Mouse (Mus musculus) intestine, postnatal 0 days (tissue): ENCODE data around the gene Srrd. TPM values are rescaled to one million over a fixed set of nuclear protein-coding genes. Genes with fewer than 3 reads are reported as not detected.

Experiments used
- ATAC-seq: fragments of 200-750 bp; cut with Nextera tagmentation; 2 replicates; pipeline ENCODE4 v1.8.0; 2017; ENCODE audit warnings: mild to moderate bottlenecking, moderate TSS enrichment, moderate library complexity
- H3K27ac ChIP-seq: fragments of 300-500 bp; sonication (generic); 2 replicates; pipeline ENCODE4 v1.5.1; 2014; ENCODE audit warnings: mild to moderate bottlenecking, low read depth, low read length, moderate library complexity
- H3K27me3 ChIP-seq: fragments of 300-500 bp; sonication (generic); replicated peaks from 2 replicates; pipeline ENCODE4 v1.6.1; 2014; ENCODE audit warnings: low read length, mixed read lengths; ENCODE audit not compliant: control insufficient read depth, insufficient read depth
- H3K36me3 ChIP-seq: fragments of 300-500 bp; sonication (generic); 2 replicates; pipeline ENCODE4 v1.6.1; 2014; ENCODE audit warnings: mild to moderate bottlenecking, moderate library complexity; ENCODE audit not compliant: control insufficient read depth, insufficient read depth
- H3K4me1 ChIP-seq: fragments of 300-500 bp; sonication (generic); replicated peaks from 2 replicates; pipeline ENCODE4 v1.6.1; 2014; ENCODE audit warnings: antibody characterized with exemption, low read length, mixed read lengths; ENCODE audit not compliant: control insufficient read depth, insufficient read depth
- H3K4me2 ChIP-seq: fragments of 300-500 bp; sonication (generic); replicated peaks from 2 replicates; pipeline ENCODE4 v1.6.1; 2014; ENCODE audit warnings: low read depth, mild to moderate bottlenecking, moderate library complexity
- H3K4me3 ChIP-seq: fragments of 300-500 bp; sonication (generic); 2 replicates; pipeline ENCODE4 v1.5.1; 2014; ENCODE audit warnings: low read depth, low read length
- H3K9ac ChIP-seq: fragments of 300-500 bp; sonication (generic); 2 replicates; pipeline ENCODE4 v1.6.1; 2014; ENCODE audit warnings: mild to moderate bottlenecking, low read depth, low read length
- H3K9me3 ChIP-seq: fragments of 300-500 bp; sonication (generic); 2 replicates; pipeline ENCODE4 v1.6.1; 2016; ENCODE audit warnings: mixed run types; ENCODE audit not compliant: control insufficient read depth
- CTCF ChIP-seq: sonication (generic); IDR thresholded peaks from 2 replicates; pipeline ENCODE4 v1.5.1; 2016; ENCODE audit warnings: low read depth, mild to moderate bottlenecking, control low read depth, antibody characterized with exemption, moderate library complexity
- WGBS: fragments of 180-500 bp; shearing (Covaris S2); extraction: QIAGEN DNeasy Blood & Tissue Kit; methylation state at CpG from one replicate; pipeline ENCODE4 v1.1.7; 2014; 5-methylcytosine and 5-hydroxymethylcytosine counted together
- polyA plus RNA-seq: library from polyadenylated mRNA; unstranded; fragments of >200 nt; fragmentation: Nextera tagmentation; extraction: Ambion mirVana; gene quantifications from 2 replicates; pipeline ENCODE4 v1.2.1, GENCODE M21; 2015

The Srrd gene
- polyA plus RNA-seq, 1 experiment from 2014 or later = 15.4 TPM

GRCm38 (mm10) chr5:112295564-112295963, 47.3 kb downstream of the Srrd start:
- Histone ChIP-seq H3K4me1 (peaks cover 6% of the 10 kb centered on the region), H3K9me3 (no peaks in the 10 kb centered on the region), H3K27me3 (no peaks in the 10 kb centered on the region), H3K9ac (no peak overlapping the region), H3K36me3 (no peaks in the 10 kb centered on the region), H3K4me2 (no peak overlapping the region), H3K27ac (no peak overlapping the region), H3K4me3 (no peak overlapping the region)
- 66% methylated on average over 8 of the region's 8 CpGs for WGBS
- ATAC-seq = no peak
- TF ChIP-seq CTCF = no peak

- no peak for TF ChIP-seq CTCF
- H3K9ac ChIP-seq = no peak overlapping the region
- ATAC-seq = no peak
- 55% methylated on average over 8 of the region's 8 CpGs for WGBS
- no peaks in the 10 kb centered on the region for H3K36me3 ChIP-seq
- H3K4me3 ChIP-seq = no peak overlapping the region
- H3K27ac ChIP-seq = no peak overlapping the region
- H3K4me1 ChIP-seq = peaks cover 6% of the 10 kb centered on the region
- no peaks in the 10 kb centered on the region for H3K9me3 ChIP-seq
- no peaks in the 10 kb centered on the region for H3K27me3 ChIP-seq
- no peak overlapping the region for H3K4me2 ChIP-seq
These were observed 47.7 kb downstream of the Srrd start for GRCm38 (mm10) chr5:112295162-112295561.

DNA sequence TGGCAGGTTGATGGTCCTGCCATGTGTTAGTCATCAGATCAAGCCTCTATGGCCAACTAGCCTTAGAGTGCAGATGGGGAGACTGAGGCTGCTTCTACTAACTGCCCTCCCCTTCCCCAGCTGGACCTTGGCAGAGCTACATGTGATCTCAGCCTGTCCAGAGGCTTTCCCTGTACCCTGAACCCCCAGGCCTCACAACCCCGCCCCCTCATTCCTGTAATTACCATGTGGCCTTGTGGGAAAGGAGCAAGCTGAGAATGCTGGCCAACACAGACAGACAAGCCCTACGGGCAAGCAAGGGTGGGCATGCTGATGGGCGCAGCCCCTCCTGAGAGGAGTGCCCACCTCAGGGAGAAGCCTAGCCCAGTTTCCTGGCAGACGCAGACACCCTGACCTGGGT, 48.1 kb downstream of the Srrd start:
- Histone ChIP-seq H3K4me2 (no peak overlapping the region), H3K9me3 (no peaks in the 10 kb centered on the region), H3K4me3 (no peak overlapping the region), H3K9ac (no peak overlapping the region), H3K36me3 (no peaks in the 10 kb centered on the region), H3K27ac (no peak overlapping the region), H3K27me3 (no peaks in the 10 kb centered on the region), H3K4me1 (peaks cover 6% of the 10 kb centered on the region)
- no peak for ATAC-seq
- 49% methylated on average over 4 of the region's 4 CpGs for WGBS
- TF ChIP-seq CTCF = no peak

DNA sequence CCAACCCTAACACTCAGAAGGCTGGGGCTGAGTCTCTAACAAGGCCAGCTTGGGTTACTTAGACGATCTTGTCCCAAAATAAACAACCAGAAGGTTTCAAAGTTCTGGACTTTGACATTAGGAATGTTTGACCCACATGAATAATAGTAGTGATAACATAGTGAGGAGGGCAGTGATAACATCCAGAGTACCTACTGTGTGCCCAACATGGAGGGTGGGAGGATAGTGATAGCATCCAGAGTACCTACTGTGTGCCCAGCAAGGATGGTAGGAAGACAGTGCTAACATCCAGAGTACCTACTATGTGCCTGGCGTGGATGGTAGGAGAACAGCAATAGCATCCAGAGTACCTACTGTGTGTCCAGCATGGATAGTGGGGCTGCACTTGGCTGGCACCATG, 49.0 kb downstream of the Srrd start:
- Histone ChIP-seq H3K9me3 (no peaks in the 10 kb centered on the region), H3K9ac (no peak overlapping the region), H3K27ac (no peak overlapping the region), H3K27me3 (no peaks in the 10 kb centered on the region), H3K4me3 (no peak overlapping the region), H3K4me2 (no peak overlapping the region), H3K36me3 (no peaks in the 10 kb centered on the region), H3K4me1 (peaks cover 6% of the 10 kb centered on the region)
- WGBS = 51% methylated on average over 2 of the region's 2 CpGs
- TF ChIP-seq CTCF = no peak
- ATAC-seq = no peak

DNA sequence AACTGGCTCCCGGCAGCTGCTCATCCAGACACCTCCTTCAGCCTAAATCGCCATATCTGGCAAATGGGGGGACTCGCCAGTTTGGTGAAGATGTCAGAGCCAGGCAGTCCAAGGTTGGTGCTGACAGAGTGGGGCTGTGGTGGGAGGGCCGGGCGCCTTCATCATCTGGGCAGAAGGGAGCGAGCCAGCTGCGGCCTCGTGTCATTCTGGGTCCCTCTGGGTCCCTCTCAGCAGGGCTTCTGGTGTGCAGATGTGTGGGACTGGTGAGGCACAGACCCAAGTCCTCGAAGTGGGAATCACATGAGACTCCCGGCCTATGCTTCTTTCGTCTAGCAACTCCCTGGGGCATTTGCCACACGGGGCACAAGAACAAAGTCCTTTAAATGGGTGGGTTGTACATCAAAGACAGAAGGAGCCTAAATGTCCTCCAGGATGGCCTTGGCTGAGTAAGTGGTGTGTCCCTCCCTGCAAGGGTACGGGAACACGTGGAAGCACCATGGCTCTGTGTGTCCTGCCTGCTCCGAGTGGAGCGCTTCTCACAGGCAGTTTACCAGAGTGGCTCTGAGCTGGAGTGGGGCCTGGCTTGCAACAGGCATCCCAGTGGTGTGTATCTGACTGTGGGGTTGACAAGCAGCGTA, 50.4 kb downstream of the Srrd start:
- Histone ChIP-seq H3K4me3 (no peak overlapping the region), H3K4me1 (peaks cover 9% of the 10 kb centered on the region), H3K36me3 (no peaks in the 10 kb centered on the region), H3K9ac (no peak overlapping the region), H3K4me2 (no peak overlapping the region), H3K27ac (no peak overlapping the region), H3K9me3 (no peaks in the 10 kb centered on the region), H3K27me3 (no peaks in the 10 kb centered on the region)
- 84% methylated on average over 17 of the region's 17 CpGs for WGBS
- ATAC-seq = no peak
- TF ChIP-seq CTCF = no peak

GRCm38 (mm10) chr5:112291866-112292265, 51.0 kb downstream of the Srrd start:
- Histone ChIP-seq H3K9me3 (no peaks in the 10 kb centered on the region), H3K4me1 (peaks cover 7% of the 10 kb centered on the region), H3K4me2 (no peak overlapping the region), H3K27ac (no peak overlapping the region), H3K27me3 (no peaks in the 10 kb centered on the region), H3K9ac (no peak overlapping the region), H3K36me3 (no peaks in the 10 kb centered on the region), H3K4me3 (no peak overlapping the region)
- no peak for TF ChIP-seq CTCF
- WGBS = 88% methylated on average over 5 of the region's 5 CpGs
- ATAC-seq = no peak

GRCm38 (mm10) chr5:112290536-112290880, 52.3 kb downstream of the Srrd start:
- WGBS = 88% methylated on average over 8 of the region's 8 CpGs
- H3K9ac ChIP-seq = no peak overlapping the region
- H3K27me3 ChIP-seq = no peaks in the 10 kb centered on the region
- no peaks in the 10 kb centered on the region for H3K9me3 ChIP-seq
- H3K27ac ChIP-seq = no peak overlapping the region
- H3K4me2 ChIP-seq = no peak overlapping the region
- H3K4me1 ChIP-seq = peaks cover 3% of the 10 kb centered on the region
- TF ChIP-seq CTCF = no peak
- H3K36me3 ChIP-seq = no peaks in the 10 kb centered on the region
- ATAC-seq = no peak
- H3K4me3 ChIP-seq = no peak overlapping the region
